Mouse (Mus musculus) limb, embryonic 11.5 days (tissue): ENCODE data around the gene Erc1. TPM values are rescaled to one million over a fixed set of nuclear protein-coding genes. Genes with fewer than 3 reads are reported as not detected.

Experiments used
- ATAC-seq: fragments of 200-750 bp; cut with Nextera tagmentation; 2 replicates; pipeline ENCODE4 v1.8.0; 2017; ENCODE audit warnings: low read depth; ENCODE audit not compliant: insufficient number of reproducible peaks, low FRiP score, low TSS enrichment
- DNase-seq: peaks from one replicate; pipeline ENCODE4 v3.0.0-alpha.2; 2015; ENCODE audit warnings: low spot score
- H3K27ac ChIP-seq: fragments of 300-500 bp; sonication (generic); replicated peaks from 2 replicates; pipeline ENCODE4 v1.5.1; 2014; ENCODE audit warnings: low read depth, mild to moderate bottlenecking, low read length
- H3K27me3 ChIP-seq: fragments of 300-500 bp; sonication (generic); 2 replicates; pipeline ENCODE4 v1.6.1; 2014; ENCODE audit warnings: mild to moderate bottlenecking, low read length, mixed read lengths; ENCODE audit not compliant: control insufficient read depth, insufficient read depth
- H3K36me3 ChIP-seq: fragments of 300-500 bp; sonication (generic); 2 replicates; pipeline ENCODE4 v1.6.1; 2014; ENCODE audit warnings: mild to moderate bottlenecking, low read length, moderate library complexity, mixed read lengths; ENCODE audit not compliant: control insufficient read depth, insufficient read depth
- H3K4me1 ChIP-seq: fragments of 300-500 bp; sonication (generic); 2 replicates; pipeline ENCODE4 v1.6.1; 2014; ENCODE audit warnings: low read length, mixed read lengths; ENCODE audit not compliant: control insufficient read depth, insufficient read depth
- H3K4me2 ChIP-seq: fragments of 300-500 bp; sonication (generic); 2 replicates; pipeline ENCODE4 v1.6.1; 2014; ENCODE audit warnings: low read depth, mild to moderate bottlenecking, moderate library complexity; ENCODE audit not compliant: severe bottlenecking
- H3K4me3 ChIP-seq: fragments of 300-500 bp; sonication (generic); 2 replicates; pipeline ENCODE4 v1.5.1; 2014; ENCODE audit warnings: low read depth, low read length
- H3K9ac ChIP-seq: fragments of 300-500 bp; sonication (generic); 2 replicates; pipeline ENCODE4 v1.6.1; 2014; ENCODE audit warnings: mild to moderate bottlenecking, low read length
- H3K9me3 ChIP-seq: fragments of 300-500 bp; sonication (generic); 2 replicates; pipeline ENCODE4 v1.6.1; 2016; ENCODE audit warnings: low read length; ENCODE audit not compliant: control insufficient read depth
- WGBS: fragments of 180-500 bp; shearing (Covaris S2); extraction: QIAGEN DNeasy Blood & Tissue Kit; methylation state at CpG from one replicate; pipeline ENCODE4 v1.1.7; 2014; 5-methylcytosine and 5-hydroxymethylcytosine counted together
- polyA plus RNA-seq: library from polyadenylated mRNA; unstranded; fragments of >200 nt; fragmentation: Nextera tagmentation; extraction: Ambion mirVana; gene quantifications from 2 replicates; pipeline ENCODE4 v1.2.1, GENCODE M21; 2014

Erc1 gene
- 32.5 and 35.4 TPM in 2 replicates for polyA plus RNA-seq

DNA sequence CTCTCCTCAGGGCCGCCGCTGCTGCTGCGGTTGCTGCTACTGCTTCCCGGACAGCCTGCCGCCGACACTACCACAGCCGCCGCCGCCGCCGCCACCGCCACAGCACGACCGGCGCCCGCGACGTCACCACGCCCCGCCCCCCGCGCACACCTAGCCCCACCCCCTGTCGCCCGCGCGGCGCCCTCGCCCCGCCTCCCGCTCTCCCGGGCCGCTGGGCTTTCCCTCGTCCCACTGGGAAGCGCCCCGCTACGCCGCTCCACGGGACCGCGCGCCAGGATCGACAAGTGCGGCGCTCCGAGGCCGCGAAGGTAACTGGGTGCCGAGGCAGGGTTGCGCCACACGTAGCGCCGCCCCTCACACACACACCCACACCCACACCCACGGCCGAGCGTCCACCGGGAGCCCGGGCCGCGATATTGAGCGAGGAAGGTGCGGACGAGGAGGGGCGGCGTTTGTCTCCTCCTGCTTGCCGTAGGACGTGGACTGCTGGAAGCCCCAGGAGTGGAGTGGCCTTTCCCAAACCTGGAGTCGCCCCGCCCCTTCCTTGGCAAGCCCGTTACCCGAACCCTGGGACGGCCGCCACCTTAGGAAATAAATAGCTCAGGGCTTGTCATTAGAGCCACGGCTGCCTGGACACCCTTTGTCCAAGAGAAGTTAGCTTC lies at the start of gene Erc1:
Erc1 (minus strand) TSS at position 134 of the 662 bp plus-strand sequence.
- Histone ChIP-seq H3K4me2 (peak within 1 kb of the TSS; percentile 66), H3K36me3 (no peaks in the 10 kb centered on the region), H3K9ac (peak within 1 kb of the TSS; percentile 88), H3K9me3 (no peaks in the 10 kb centered on the region), H3K4me1 (no peaks in the 10 kb centered on the region; the same call in 1 of the 2 replicates), H3K4me3 (peak within 1 kb of the TSS; percentile 80), H3K27ac (peak within 1 kb of the TSS; percentile 92), H3K27me3 (no peaks in the 10 kb centered on the region)
- peak; percentile 93 for ATAC-seq
- peak; percentile 97 for DNase-seq
- under 1% methylated on average over 41 of the region's 73 CpGs for WGBS

DNA sequence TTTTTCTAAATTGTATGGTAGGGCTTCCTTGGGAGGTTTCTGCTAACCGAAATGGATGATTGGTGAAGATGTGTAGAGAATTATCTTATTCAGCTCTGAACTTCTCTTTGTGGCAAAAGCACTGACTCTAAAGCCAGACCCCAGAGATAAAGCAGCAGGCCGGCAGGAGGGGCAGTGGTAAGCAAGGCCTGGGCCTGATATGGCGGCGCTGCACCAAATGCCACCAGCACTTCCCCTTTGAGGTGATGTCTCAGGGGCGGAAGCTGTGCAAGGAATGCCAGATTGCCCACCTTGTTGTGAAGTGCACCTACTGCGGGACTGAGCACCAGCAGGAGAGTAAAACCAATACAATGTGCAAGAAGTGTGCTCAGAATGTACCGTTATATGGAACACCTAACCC lies 44.7 kb upstream of the Erc1 start:
- 80% methylated on average over 7 of the region's 7 CpGs for WGBS
- Histone ChIP-seq H3K4me3 (no peak overlapping the region), H3K4me2 (no peak overlapping the region), H3K27ac (no peak overlapping the region), H3K9ac (no peak overlapping the region), H3K4me1 (no peaks in the 10 kb centered on the region), H3K9me3 (no peaks in the 10 kb centered on the region), H3K27me3 (no peaks in the 10 kb centered on the region), H3K36me3 (no peaks in the 10 kb centered on the region)
- DNase-seq (no peak), ATAC-seq (no peak)

DNA sequence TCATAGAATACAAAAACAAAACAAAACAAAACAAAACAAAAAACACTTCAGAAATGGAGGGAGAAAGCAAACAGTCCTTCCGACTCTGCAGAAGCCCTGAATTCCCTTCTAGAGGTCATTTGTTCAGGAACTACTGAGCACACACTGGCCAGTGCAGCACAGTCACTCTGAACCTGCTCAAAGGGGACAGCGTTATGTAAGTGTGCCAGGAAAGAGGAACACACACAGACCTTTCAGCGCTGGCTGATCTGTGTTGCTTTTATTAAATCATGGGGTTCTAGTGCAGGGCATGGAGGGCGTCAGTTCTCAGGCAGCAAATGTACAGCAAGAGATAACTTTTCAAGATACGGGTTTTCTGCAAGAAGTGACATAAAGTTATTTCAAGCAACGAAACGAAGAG lies 35.2 kb upstream of the Erc1 start:
- Histone ChIP-seq H3K4me1 (no peaks in the 10 kb centered on the region), H3K27ac (no peak overlapping the region), H3K4me2 (no peak overlapping the region), H3K27me3 (no peaks in the 10 kb centered on the region), H3K36me3 (no peaks in the 10 kb centered on the region), H3K9me3 (no peaks in the 10 kb centered on the region), H3K4me3 (no peak overlapping the region), H3K9ac (no peak overlapping the region)
- 79% methylated on average over 7 of the region's 7 CpGs for WGBS
- no peak for ATAC-seq
- no peak for DNase-seq

DNA sequence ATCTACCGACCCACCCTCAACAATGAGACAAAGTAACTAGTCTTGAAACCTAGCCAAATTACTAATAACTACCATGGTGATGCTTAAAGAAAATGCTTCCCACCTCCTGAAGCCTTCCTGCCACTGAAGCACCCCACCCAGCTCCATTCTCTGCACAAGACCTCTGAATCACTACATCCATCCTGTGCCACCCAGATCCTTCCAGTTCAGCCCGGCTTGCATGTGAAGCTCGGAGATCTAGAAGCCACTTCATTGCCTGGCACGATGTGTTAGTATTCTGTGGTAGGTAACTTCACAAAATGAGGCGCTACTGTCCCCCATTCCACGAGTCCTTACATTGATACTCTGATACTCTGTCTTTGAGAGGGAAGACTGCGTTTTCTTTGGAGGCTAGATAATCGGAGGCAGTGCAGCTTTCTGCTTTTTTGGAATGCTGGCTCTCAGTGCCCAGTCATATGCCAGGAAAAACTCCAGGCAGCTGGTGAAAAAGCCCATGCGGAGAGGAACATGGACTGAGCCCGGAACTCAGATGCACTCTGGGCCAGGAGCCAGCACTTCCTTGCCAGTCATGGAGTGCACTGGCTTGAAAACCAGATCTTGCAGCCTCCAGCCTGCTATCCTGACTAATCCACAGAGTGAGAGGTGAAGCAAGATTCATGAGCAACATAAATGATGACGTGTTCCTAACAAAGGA lies 16.5 kb upstream of the Erc1 start:
- Histone ChIP-seq H3K4me2 (no peak overlapping the region), H3K4me3 (no peak overlapping the region), H3K27me3 (no peaks in the 10 kb centered on the region), H3K9me3 (no peaks in the 10 kb centered on the region), H3K4me1 (no peaks in the 10 kb centered on the region), H3K27ac (no peak overlapping the region), H3K36me3 (no peaks in the 10 kb centered on the region), H3K9ac (no peak overlapping the region)
- WGBS: 91% methylated on average over 11 of the region's 11 CpGs
- DNase-seq (no peak), ATAC-seq (no peak)

DNA sequence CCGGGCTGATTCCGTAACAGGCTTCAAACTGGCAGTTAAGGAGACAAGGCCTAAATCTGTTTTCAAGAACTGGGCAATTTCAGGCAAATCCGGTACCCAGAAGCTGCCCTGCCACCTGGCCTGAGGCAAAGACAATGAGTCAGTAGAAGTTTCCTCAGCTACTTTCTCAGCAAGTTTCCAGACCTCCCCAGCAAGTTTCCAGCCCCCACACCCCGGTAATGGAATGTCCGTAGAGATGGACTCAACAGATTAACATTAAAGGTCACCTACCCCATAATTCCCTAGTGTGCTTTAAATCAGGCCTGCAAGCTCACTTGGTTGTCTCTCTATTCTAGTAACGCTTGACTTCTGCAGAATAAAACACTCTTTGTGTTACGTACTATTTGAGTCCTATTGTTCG lies 13.6 kb upstream of the Erc1 start:
- no peaks in the 10 kb centered on the region for H3K36me3 ChIP-seq
- ATAC-seq (no peak), DNase-seq (no peak)
- no peak overlapping the region for H3K9ac ChIP-seq
- no peak overlapping the region for H3K4me2 ChIP-seq
- H3K4me3 ChIP-seq: no peak overlapping the region
- no peaks in the 10 kb centered on the region for H3K27me3 ChIP-seq
- no peak overlapping the region for H3K27ac ChIP-seq
- no peaks in the 10 kb centered on the region for H3K9me3 ChIP-seq
- H3K4me1 ChIP-seq: no peaks in the 10 kb centered on the region
- 81% methylated on average over 8 of the region's 8 CpGs for WGBS

DNA sequence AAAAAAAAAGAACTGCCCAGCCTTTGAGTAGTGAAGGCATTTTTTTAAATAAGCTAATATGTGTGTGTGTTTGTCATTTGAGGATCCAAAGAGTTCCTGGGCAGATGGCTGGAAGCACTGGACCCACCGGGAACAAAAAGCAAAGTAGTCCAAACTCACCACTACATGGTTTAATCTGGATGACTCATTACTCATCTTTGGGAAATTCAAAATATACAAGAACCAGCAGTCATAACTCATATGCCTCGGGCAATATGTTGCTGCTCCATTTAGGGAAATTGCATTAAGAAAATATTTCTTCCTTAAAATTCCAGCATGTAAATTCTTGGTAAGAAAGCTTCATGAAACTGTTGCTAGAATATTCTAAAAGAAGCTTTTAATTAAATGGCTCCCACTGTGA lies 12.3 kb upstream of the Erc1 start:
- ATAC-seq: no peak
- H3K4me3 ChIP-seq: no peak overlapping the region
- no peaks in the 10 kb centered on the region for H3K9me3 ChIP-seq
- no peaks in the 10 kb centered on the region for H3K4me1 ChIP-seq
- DNase-seq: no peak
- no peak overlapping the region for H3K27ac ChIP-seq
- no peaks in the 10 kb centered on the region for H3K36me3 ChIP-seq
- H3K4me2 ChIP-seq: no peak overlapping the region
- no peaks in the 10 kb centered on the region for H3K27me3 ChIP-seq
- WGBS: 90% methylated on average over 2 of the region's 2 CpGs
- no peak overlapping the region for H3K9ac ChIP-seq

DNA sequence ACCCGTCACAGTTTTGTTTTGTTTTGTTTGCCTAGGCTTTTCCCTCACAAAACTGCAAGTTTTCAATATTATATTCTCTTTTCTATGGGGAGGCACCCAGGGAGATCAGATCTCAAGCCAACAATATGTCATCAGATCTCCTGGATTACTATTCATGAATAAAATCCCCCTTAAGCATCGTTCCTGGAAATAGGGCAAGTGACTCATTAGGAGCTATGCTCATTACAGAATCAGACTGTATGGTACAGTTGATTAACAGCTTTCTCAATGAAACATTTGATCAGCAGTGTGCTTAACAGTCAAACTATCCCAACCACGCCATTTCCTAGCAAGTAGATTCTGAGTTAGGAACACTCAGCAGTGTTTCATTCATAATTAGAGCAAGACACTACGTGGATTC lies 7.5 kb upstream of the Erc1 start:
- H3K4me3 ChIP-seq: no peak overlapping the region

DNA sequence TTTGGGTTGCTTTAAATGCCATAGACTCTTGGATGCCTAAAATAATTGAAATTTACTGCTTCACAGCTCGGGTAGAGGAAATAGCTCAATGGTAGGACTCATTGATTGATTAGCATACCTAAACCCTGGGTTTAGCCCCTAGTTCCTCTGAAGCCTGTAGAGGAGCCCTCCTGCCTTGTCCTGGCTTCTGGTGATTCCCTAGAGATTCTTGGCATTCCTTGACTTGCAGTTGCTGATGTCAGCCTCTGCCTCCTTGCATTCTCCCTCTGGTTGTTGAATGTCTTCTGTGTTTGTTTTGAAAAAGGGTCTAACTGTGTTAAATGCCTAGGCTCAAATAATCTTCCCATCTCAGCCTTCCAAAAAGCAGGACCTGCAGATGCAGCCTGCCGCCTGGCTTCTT lies 6.2 kb upstream of the Erc1 start:
- WGBS: 44% methylated on average over 2 of the region's 2 CpGs
- Histone ChIP-seq H3K4me1 (no peaks in the 10 kb centered on the region), H3K9me3 (no peaks in the 10 kb centered on the region), H3K27me3 (no peaks in the 10 kb centered on the region), H3K9ac (no peak overlapping the region), H3K4me2 (no peak overlapping the region), H3K27ac (no peak overlapping the region), H3K36me3 (no peaks in the 10 kb centered on the region), H3K4me3 (no peak overlapping the region)
- no peak for ATAC-seq
- no peak for DNase-seq

More for the DNA sequence above, 7.5 kb upstream of the Erc1 start:
- Histone ChIP-seq H3K9ac (no peak overlapping the region), H3K4me1 (no peaks in the 10 kb centered on the region), H3K27ac (no peak overlapping the region), H3K36me3 (no peaks in the 10 kb centered on the region), H3K4me2 (no peak overlapping the region), H3K9me3 (no peaks in the 10 kb centered on the region), H3K27me3 (no peaks in the 10 kb centered on the region)
- 90% methylated on average over 4 of the region's 4 CpGs for WGBS
- DNase-seq (no peak), ATAC-seq (no peak)
